Mouse (Mus musculus) brain, embryonic 14.5 days (tissue): ENCODE measurements around the gene Klk1b21.
"Not testable (repeated sequence)": the region's sequence is repeated elsewhere in the genome, so short reads cannot be mapped to it uniquely, and the experiment has no call there.

ENCODE experiments used
- CTCF ChIP-seq: fragments of 200-500 bp; IDR thresholded peaks from 2 replicates; pipeline ENCODE4 v1.5.1; 2012; ENCODE audit warnings: inconsistent platforms, mild to moderate bottlenecking, moderate library complexity, borderline replicate concordance; ENCODE audit not compliant: insufficient read depth, insufficient read length; ENCODE audit errors: extremely low read depth
- POLR2A ChIP-seq: fragments of 200-500 bp; IDR thresholded peaks from 2 replicates; pipeline ENCODE4 v1.6.1; 2012; ENCODE audit warnings: mild to moderate bottlenecking, inconsistent platforms, borderline replicate concordance; ENCODE audit not compliant: poor library complexity, insufficient read depth, insufficient read length, severe bottlenecking; ENCODE audit errors: extremely low read depth

DNA sequence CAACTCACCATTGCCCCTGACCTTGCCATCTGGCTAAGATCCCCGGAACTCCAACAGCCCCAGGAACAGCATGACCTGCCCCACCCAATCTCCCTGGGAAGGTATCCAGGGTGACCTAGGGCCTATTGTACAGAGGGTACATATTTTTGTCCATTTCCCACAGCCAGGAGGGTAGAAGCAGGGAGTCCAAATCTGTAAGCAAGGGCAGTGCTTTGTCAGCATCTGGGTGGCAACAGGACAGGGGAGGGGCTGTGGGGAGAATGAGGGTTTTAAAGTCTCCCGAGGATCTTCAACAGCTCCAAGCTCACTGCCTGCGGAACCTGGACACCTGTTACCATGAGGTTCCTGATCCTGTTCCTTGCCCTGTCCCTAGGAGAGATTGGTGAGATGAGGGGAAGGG, at the start of gene Klk1b21:
- not testable (repeated sequence) for TF ChIP-seq CTCF, POLR2A
